Mouse (Mus musculus): ENCODE data around the gene Babam2.

GRCm38 (mm10) chr5:31804751-31805150 is 107.3 kb downstream of the Babam2 start:
- TF ChIP-seq CTCF (IDR thresholded peaks at IDR 0.05; ENCODE audit: control insufficient read depth, insufficient read depth, low read length) (no peak), POLR2A (IDR thresholded peaks at IDR 0.05; ENCODE audit: borderline replicate concordance, control insufficient read depth, low read depth, low read length) (no peak)

All from bone marrow, adult 2 months (tissue).